Mouse (Mus musculus) midbrain, postnatal 0 days (tissue): ENCODE measurements at regions not wholly inside any gene's neighbourhood (a gene's known extent, or its start where the extent isn't known, plus 50 kb on each side); places are given as distances from the start of the nearest gene placed in this dataset.

ENCODE experiments used
- ATAC-seq: fragments of 200-750 bp; cut with Nextera tagmentation; 2 replicates; pipeline ENCODE4 v1.8.0; 2017; ENCODE audit warnings: moderate number of reproducible peaks, mild to moderate bottlenecking, moderate TSS enrichment, moderate library complexity; ENCODE audit not compliant: low FRiP score
- DNase-seq: peaks from one replicate; pipeline ENCODE4 v3.0.0-alpha.2; 2015; ENCODE audit warnings: low spot score
- H3K27ac ChIP-seq: fragments of 300-500 bp; sonication (generic); 2 replicates; pipeline ENCODE4 v1.5.1; 2014; ENCODE audit warnings: low read depth, mild to moderate bottlenecking, low read length, mixed read lengths
- H3K27me3 ChIP-seq: fragments of 300-500 bp; sonication (generic); 2 replicates; pipeline ENCODE4 v1.6.1; 2014; ENCODE audit warnings: low read length, control low read depth, mixed read lengths; ENCODE audit not compliant: insufficient read depth
- H3K36me3 ChIP-seq: fragments of 300-500 bp; sonication (generic); 2 replicates; pipeline ENCODE4 v1.6.1; 2014; ENCODE audit warnings: low read length, control low read depth, mixed read lengths; ENCODE audit not compliant: insufficient read depth
- H3K4me1 ChIP-seq: fragments of 300-500 bp; sonication (generic); 2 replicates; pipeline ENCODE4 v1.6.1; 2014; ENCODE audit warnings: mild to moderate bottlenecking, control low read depth, antibody characterized with exemption, low read length, mixed read lengths; ENCODE audit not compliant: insufficient read depth
- H3K4me2 ChIP-seq: fragments of 300-500 bp; sonication (generic); 2 replicates; pipeline ENCODE4 v1.6.1; 2014; ENCODE audit warnings: low read depth, mild to moderate bottlenecking, low read length, mixed read lengths; ENCODE audit not compliant: poor library complexity, severe bottlenecking
- H3K4me3 ChIP-seq: fragments of 300-500 bp; sonication (generic); 2 replicates; pipeline ENCODE4 v1.5.1; 2014; ENCODE audit warnings: low read depth, mild to moderate bottlenecking, low read length, moderate library complexity
- H3K9ac ChIP-seq: fragments of 300-500 bp; sonication (generic); replicated peaks from 2 replicates; pipeline ENCODE4 v1.6.1; 2014; ENCODE audit warnings: mild to moderate bottlenecking, low read length, moderate library complexity, mixed read lengths; ENCODE audit not compliant: poor library complexity, severe bottlenecking
- H3K9me3 ChIP-seq: fragments of 300-500 bp; sonication (generic); 2 replicates; pipeline ENCODE4 v1.6.1; 2016; ENCODE audit warnings: low read length, control low read depth
- CTCF ChIP-seq: IDR thresholded peaks from 2 replicates; pipeline ENCODE4 v1.5.1; 2016; ENCODE audit warnings: antibody characterized with exemption, mild to moderate bottlenecking
- WGBS: fragments of 180-500 bp; shearing (Covaris S2); extraction: QIAGEN DNeasy Blood & Tissue Kit; methylation state at CpG from one replicate; pipeline ENCODE4 v1.1.7; 2014; 5-methylcytosine and 5-hydroxymethylcytosine counted together

- Histone ChIP-seq H3K9ac (no peak overlapping the region), H3K4me1 (no peaks in the 10 kb centered on the region), H3K9me3 (no peaks in the 10 kb centered on the region), H3K27me3 (no peaks in the 10 kb centered on the region), H3K4me2 (no peak overlapping the region), H3K4me3 (no peak overlapping the region), H3K27ac (no peak overlapping the region), H3K36me3 (no peaks in the 10 kb centered on the region)
- TF ChIP-seq CTCF, result no peak
- DNase-seq (peak; percentile 50), ATAC-seq (no peak)
- WGBS, result 80% methylated on average over 2 of the region's 2 CpGs
These were observed 324.1 kb upstream of the BC052040 start for GRCm38 (mm10) chr2:115257391-115257790.

DNA sequence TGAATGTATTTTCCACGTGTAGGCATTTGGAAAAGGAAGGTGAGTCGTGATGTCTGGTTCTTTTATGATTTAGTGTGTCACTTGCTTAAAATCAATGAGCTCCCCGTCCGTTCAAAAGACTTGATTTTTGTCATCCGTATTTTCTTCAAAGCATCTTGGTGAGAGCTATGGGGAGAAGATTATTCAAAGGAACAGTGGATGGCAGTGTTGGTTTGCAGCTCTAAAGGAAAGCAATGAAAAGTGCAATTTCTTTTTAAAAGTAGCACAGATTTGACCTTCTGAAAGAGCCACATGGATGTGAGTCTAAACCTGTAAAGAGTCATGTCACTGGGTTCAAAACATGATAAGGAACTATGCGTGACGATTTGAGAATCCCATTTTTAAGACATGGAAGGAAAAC, 313.3 kb upstream of the BC052040 start:
- Histone ChIP-seq H3K4me1 (no peaks in the 10 kb centered on the region), H3K9me3 (no peaks in the 10 kb centered on the region), H3K36me3 (no peaks in the 10 kb centered on the region), H3K27me3 (no peaks in the 10 kb centered on the region), H3K27ac (no peak overlapping the region), H3K9ac (no peak overlapping the region), H3K4me3 (no peak overlapping the region), H3K4me2 (no peak overlapping the region)
- no peak for ATAC-seq
- peak; percentile 70 for TF ChIP-seq CTCF
- DNase-seq, result peak; percentile 55
- WGBS, result 73% methylated on average over 7 of the region's 7 CpGs

- WGBS, result 35% methylated on average over 4 of the region's 4 CpGs
- no peak for DNase-seq
- H3K9ac ChIP-seq, result no peak overlapping the region
- no peak for TF ChIP-seq CTCF
- no peak overlapping the region for H3K4me3 ChIP-seq
- H3K4me1 ChIP-seq, result 0 out of 2 replicates have a peak, but pooled peaks cover 2% of the 10 kb centered on the region
- ATAC-seq, result no peak
- H3K27me3 ChIP-seq, result no peaks in the 10 kb centered on the region
- no peaks in the 10 kb centered on the region for H3K9me3 ChIP-seq
- H3K36me3 ChIP-seq, result no peaks in the 10 kb centered on the region
- no peak overlapping the region for H3K4me2 ChIP-seq
- no peak overlapping the region for H3K27ac ChIP-seq
These were observed 304.1 kb upstream of the BC052040 start for GRCm38 (mm10) chr2:115277421-115277820.

- no peak for TF ChIP-seq CTCF
- Histone ChIP-seq H3K4me1 (no peaks in the 10 kb centered on the region), H3K27ac (no peak overlapping the region), H3K4me2 (no peak overlapping the region), H3K9ac (no peak overlapping the region), H3K27me3 (no peaks in the 10 kb centered on the region), H3K9me3 (no peaks in the 10 kb centered on the region), H3K36me3 (no peaks in the 10 kb centered on the region), H3K4me3 (no peak overlapping the region)
- DNase-seq (no peak), ATAC-seq (no peak)
- 84% methylated on average over 2 of the region's 2 CpGs for WGBS
These were observed 288.5 kb upstream of the BC052040 start for GRCm38 (mm10) chr2:115293020-115293419.

DNA sequence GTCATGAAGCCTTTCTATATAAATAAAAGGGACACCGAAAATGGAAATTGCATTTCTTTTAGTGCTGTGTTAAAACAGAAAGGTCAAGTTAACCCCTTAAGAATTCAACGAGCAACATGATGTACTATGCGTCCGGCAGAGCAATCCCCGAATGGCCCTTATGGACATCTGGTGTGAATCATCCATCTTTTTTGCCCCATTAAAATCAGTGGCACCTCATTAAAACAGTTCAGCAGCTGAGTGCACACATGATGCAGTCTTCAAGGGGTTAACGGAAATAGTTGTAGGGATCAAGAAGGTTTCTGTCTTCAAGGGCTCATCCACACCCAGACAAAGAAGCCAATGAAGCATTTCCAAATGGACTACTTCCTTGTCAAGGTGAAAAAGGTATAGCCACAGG, 284.1 kb upstream of the BC052040 start:
- TF ChIP-seq CTCF, result no peak
- WGBS, result 81% methylated on average over 6 of the region's 6 CpGs
- DNase-seq (no peak), ATAC-seq (no peak)
- Histone ChIP-seq H3K4me3 (no peak overlapping the region), H3K27me3 (no peaks in the 10 kb centered on the region), H3K9ac (no peak overlapping the region), H3K4me1 (no peaks in the 10 kb centered on the region), H3K36me3 (no peaks in the 10 kb centered on the region), H3K27ac (no peak overlapping the region), H3K9me3 (no peaks in the 10 kb centered on the region), H3K4me2 (no peak overlapping the region)

DNA sequence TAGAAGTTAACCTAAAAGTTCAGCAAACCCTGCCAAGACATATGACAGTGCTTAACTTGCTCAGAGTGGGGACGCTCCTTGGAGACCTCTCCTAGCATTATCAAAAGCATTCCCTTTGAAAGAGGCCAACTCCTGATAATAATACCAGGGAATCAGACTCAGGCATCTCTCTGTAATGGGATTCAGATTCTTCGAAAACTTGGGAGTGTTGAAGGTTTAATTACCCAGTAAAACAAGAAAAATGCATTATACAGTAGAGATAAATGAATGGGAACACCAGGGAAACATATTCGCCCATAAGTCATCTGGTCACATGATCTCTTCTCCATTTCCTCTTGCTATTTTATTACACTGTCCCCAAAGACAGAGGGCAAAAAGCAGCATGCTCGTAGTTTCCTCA, 274.3 kb upstream of the BC052040 start:
- Histone ChIP-seq H3K9me3 (no peaks in the 10 kb centered on the region), H3K36me3 (no peaks in the 10 kb centered on the region), H3K27ac (no peak overlapping the region), H3K27me3 (no peaks in the 10 kb centered on the region), H3K4me2 (no peak overlapping the region), H3K9ac (no peak overlapping the region), H3K4me3 (no peak overlapping the region), H3K4me1 (no peaks in the 10 kb centered on the region)
- ATAC-seq, result no peak
- DNase-seq, result no peak
- no peak for TF ChIP-seq CTCF
- 77% methylated on average over 4 of the region's 4 CpGs for WGBS
